Mouse (Mus musculus) frontal cortex, postnatal 36 days (tissue): Measurements from ENCODE around the gene Atl3.

Experiments
- DNase-seq, 2 experiments: peaks; one replicate each; pipeline ENCODE4 v3.0.0; 2022; ENCODE audit warnings: low spot score in 2 of 2

The Atl3 gene

DNA sequence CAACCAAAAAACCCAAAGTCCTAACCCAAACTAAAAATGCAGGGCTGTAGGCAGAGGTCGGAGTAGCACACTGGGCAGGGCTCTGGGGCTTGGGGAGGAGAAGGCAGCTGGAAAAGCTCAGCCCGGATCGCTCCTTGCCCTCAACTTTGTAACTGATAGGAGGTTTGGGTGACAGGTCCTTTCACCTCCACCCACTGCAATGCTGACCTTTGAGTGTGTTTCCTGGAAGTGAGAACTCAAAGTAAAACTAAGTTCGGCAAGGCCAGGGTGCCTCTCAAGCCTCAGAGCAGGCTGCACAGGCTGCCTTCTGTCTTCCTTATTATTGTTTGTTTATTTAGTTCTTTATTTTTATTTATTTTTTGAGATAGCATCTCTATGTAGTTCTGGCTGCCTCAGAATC, 66.1 kb downstream of the Atl3 start:
- no peak for DNase-seq

DNA sequence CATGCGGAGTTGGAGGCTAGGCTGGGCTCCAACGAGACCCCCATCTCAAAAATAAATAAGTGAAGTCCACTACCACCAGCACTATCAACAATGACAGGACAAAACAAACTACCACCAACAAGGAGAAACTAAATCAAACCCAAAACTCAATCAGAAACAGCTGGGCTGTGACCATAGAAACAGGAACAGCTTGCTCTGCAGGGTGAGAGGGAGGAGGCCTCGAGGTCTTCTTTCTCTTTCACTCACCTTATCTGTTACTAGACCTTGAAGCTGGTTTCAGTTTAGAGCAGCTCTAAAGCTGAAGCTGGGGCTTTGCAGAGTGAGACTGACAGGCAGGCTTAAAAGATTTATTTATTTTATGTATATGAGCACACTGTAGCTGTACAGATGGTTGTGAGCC, 67.6 kb downstream of the Atl3 start:
- no peak for DNase-seq

DNA sequence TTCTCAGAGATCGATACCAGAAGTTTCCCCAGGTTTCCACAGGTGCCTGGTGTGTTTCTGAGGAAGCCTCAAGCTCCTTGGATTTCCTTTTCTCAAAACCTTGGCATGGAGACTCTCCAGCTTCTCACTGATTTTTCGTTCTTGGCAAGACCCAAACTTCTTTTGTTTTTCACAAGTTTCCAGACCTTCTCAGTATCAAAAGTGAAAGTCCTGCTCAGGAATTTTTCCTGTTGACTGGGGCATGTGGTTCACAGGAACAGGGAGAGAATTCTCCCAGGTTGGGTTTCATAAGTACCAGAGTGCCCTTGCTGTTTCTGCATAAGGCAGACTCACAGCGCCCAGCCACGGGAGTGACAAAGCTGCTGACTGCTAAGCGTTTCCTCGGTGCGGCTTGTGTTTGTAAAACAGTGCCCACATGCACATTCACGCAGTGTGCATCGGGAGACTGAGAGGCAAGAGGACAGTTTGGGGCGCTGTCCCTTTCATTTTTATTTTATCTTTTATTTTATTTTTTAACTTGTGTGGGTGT, 68.8 kb downstream of the Atl3 start:
- no peak for DNase-seq

GRCm38 (mm10) chr19:7563676-7564075, 69.8 kb downstream of the Atl3 start:
- no peak for DNase-seq

DNA sequence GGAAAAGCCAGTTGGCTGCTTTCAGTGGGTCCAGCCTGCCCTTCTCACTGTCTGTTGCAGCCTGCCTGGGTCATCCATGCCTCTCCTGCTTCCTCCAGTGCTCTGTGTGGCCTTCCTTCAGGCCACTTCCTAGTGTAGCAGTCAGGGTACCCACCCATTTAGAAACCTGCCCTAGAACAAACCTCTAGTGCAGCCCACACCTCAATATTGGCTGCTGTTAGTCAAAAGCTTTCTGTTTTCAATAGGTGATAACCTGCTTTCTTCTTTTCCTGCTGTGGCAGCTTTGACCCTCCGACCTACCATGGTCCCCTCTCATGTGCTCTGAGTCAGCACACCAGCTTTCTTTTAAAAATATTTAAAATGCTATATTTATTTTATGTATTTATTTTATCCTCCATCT, 70.6 kb downstream of the Atl3 start:
- DNase-seq, result no peak

GRCm38 (mm10) chr19:7566826-7567225, 73.0 kb downstream of the Atl3 start:
- DNase-seq, result peak; percentile 31 to 37

- no peak for DNase-seq
These were observed 74.5 kb downstream of the Atl3 start for GRCm38 (mm10) chr19:7568364-7568763.

DNA sequence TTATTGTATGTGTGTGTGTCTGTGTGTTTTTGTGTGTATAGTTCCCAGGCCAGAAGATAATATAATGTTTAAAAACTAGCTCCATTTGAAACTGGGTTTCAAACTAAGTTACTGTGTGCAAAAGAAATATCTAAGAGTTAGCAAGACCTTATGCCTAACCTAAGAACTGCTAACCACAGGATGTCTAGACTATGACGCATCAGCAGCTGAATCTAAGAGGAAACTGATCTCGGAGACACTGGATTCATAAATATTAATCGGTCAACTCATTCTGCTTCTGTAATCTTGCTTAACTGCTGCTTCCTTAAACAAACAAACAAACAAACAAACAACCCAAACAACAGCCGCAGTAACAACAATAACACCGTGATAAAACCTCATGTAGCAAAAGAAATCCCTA, 75.8 kb downstream of the Atl3 start:
- DNase-seq, result no peak

DNA sequence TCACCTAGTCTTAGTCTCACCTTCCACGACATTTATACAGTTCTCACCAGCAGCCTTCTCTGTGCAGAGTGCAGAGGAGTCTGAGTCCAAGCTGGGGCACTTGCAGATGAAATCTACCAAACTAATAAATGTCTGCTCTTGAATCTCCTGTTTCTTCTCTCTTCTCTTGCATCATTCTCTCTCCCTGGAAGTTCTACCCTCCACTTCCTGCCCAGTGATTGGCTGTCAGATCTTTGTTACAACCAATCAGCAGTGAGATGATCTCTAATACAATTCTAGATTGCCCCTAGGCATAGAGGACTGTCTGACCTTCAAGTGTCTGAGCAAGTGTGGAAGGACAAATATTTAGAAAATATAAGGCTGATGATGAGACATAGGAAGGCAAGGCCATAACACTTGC, 82.3 kb downstream of the Atl3 start:
- no peak for DNase-seq

DNA sequence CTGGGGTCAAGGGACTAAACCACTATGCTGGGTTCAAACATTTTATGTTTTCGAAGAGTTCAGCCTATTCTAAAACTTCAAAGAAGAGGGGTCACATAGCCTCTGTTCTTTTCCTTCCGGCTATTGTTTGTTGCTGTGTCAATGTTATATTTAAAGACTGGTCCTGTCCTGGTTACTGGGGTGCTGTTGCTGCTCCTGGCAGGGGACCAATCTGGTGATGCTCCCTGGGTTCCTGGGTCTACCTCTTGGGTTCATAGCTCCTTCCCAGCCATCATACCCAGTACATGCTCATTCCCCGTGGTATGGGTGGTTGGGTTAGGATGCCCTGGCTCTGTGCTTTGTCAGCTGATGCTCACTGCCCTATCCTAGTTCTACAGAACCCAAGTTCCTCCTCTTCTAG, 83.9 kb downstream of the Atl3 start:
- DNase-seq, result no peak

DNA sequence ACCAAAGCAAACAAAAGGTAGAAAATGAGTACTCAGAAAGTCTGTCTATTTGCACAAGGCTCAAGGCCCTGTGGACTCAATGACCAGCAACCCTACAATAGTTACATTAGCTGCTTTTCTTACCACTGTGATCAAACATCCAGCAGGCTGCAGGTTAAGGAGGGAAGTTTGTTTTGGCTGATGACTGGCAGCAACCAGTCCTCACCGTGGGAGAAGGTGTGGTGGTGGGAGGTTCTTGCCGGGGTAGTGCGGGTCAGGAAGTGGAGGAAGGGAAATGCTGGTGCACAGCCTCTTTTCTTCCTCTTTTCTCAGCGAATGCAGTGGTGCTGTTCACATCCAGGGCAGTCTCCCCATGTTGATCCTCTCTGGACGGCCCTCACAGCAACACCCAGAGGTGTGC, 87.2 kb downstream of the Atl3 start:
- DNase-seq, result no peak

- no peak for DNase-seq
These were observed 89.3 kb downstream of the Atl3 start for GRCm38 (mm10) chr19:7583101-7583500.

GRCm38 (mm10) chr19:7583599-7583998, 89.8 kb downstream of the Atl3 start:
- DNase-seq, result no peak

DNA sequence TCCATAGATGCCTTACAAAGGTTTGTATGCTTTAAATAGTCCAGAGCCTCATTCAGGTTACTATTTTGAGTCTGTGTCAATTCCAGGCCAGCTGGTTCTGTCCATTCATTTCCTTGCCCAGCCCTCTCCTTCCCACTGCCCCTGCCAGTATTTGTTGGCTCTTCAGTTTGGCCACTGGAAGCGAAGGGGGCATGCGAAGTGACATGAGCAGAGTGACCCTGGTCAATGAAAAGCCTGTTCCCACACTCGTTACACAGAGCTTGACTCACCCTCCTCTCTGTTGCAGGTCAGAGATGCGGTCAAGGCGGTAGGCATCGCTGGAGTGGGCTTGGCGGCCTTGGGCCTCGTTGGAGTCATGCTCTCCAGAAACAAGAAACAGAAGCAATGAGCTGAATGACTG, 91.4 kb downstream of the Atl3 start:
- no peak for DNase-seq

GRCm38 (mm10) chr19:7585764-7586163, 91.9 kb downstream of the Atl3 start:
- DNase-seq, result no peak
